Mouse (Mus musculus) ES-E14 (cell line): ENCODE measurements at regions not wholly inside any gene's neighbourhood (a gene's known extent, or its start where the extent isn't known, plus 50 kb on each side); places are given as distances from the start of the nearest gene placed in this dataset.
"Not testable (repeated sequence)": the region's sequence is repeated elsewhere in the genome, so short reads cannot be mapped to it uniquely, and the experiment has no call there.

Experiments used
- DNase-seq: peaks from one replicate; pipeline ENCODE4 v3.0.0-alpha.2; 2013; ENCODE audit warnings: low read depth, low spot score
- H3K27ac ChIP-seq: 2 replicates; pipeline ENCODE4 v1.5.1; 2012; ENCODE audit warnings: low read depth, mild to moderate bottlenecking, low read length, moderate library complexity, mixed read lengths; ENCODE audit not compliant: poor library complexity, insufficient read depth, severe bottlenecking
- H3K36me3 ChIP-seq: 2 replicates; pipeline ENCODE4 v1.6.1; 2012; ENCODE audit warnings: mild to moderate bottlenecking, low read length, moderate library complexity, mixed read lengths; ENCODE audit not compliant: control insufficient read depth, poor library complexity, insufficient read depth, severe bottlenecking
- H3K4me1 ChIP-seq, 2 experiments: fragments of 150-350 bp in 1 of 2; sonication (generic) in 1 of 2; 2 replicates each; pipeline ENCODE4 v1.6.1; 2012; ENCODE audit warnings: low read length in 2 of 2, mild to moderate bottlenecking in 1 of 2, mixed read lengths in 1 of 2; ENCODE audit not compliant: control insufficient read depth in 2 of 2, insufficient read depth in 2 of 2, poor library complexity in 1 of 2
- H3K4me3 ChIP-seq, 2 experiments: fragments of 150-350 bp in 1 of 2; sonication (generic) in 1 of 2; 2 replicates each; pipeline ENCODE4 v1.5.1; 2012; ENCODE audit warnings: low read length in 2 of 2, low read depth in 1 of 2, mild to moderate bottlenecking in 1 of 2, mixed read lengths in 1 of 2; ENCODE audit not compliant: insufficient read depth in 1 of 2, poor library complexity in 1 of 2, severe bottlenecking in 1 of 2
- H3K9ac ChIP-seq: 2 replicates; pipeline ENCODE4 v1.6.1; 2012; ENCODE audit warnings: low read depth, mild to moderate bottlenecking, low read length, mixed read lengths; ENCODE audit not compliant: poor library complexity, insufficient read depth, severe bottlenecking
- H3K9me3 ChIP-seq: fragments of 150-350 bp; sonication (generic); 2 replicates; pipeline ENCODE4 v1.6.1; 2012; ENCODE audit warnings: low read depth, mild to moderate bottlenecking, low read length; ENCODE audit not compliant: control insufficient read depth, insufficient read depth
- CHD2 ChIP-seq: IDR thresholded peaks from 2 replicates; pipeline ENCODE4 v1.6.1; 2014; ENCODE audit warnings: mild to moderate bottlenecking, low read depth, low read length, inconsistent platforms
- HCFC1 ChIP-seq: IDR thresholded peaks from 2 replicates; pipeline ENCODE4 v1.6.1; 2012; ENCODE audit warnings: low read length, inconsistent platforms, borderline replicate concordance; ENCODE audit not compliant: insufficient read depth
- MAFK ChIP-seq: IDR thresholded peaks from 2 replicates; pipeline ENCODE4 v1.6.1; 2014; ENCODE audit warnings: mild to moderate bottlenecking, low read depth, low read length, inconsistent platforms; ENCODE audit not compliant: insufficient read depth
- ZC3H11A ChIP-seq: IDR thresholded peaks from 2 replicates; pipeline ENCODE4 v1.6.1; 2012; ENCODE audit warnings: low read depth, mild to moderate bottlenecking, inconsistent platforms, low read length, borderline replicate concordance
- ZNF384 ChIP-seq: IDR thresholded peaks from 2 replicates; pipeline ENCODE4 v1.6.1; 2012; ENCODE audit warnings: low read depth, low read length, inconsistent platforms
- in situ Hi-C, 2 experiments: fragments of 600-800 bp; cut with MboI; formaldehyde crosslinking; loops; one replicate each; pipeline ENCODE4 v1.15.1; 2025; ENCODE audit warnings: low sequenced_read_pairs in 2 of 2, inconsistent platforms in 1 of 2; ENCODE audit not compliant: unreplicated experiment in 2 of 2

GRCm38 (mm10) chr10:66641966-66642365, 454.0 kb upstream of the Jmjd1c start:
- no peak overlapping the region for H3K4me3 ChIP-seq
- H3K27ac ChIP-seq: no peak overlapping the region
- no peak for DNase-seq
- no peaks in the 10 kb centered on the region for H3K36me3 ChIP-seq
- in situ Hi-C loops: no loop called here
- TF ChIP-seq ZC3H11A: no peak
- TF ChIP-seq MAFK: no peak
- no peak for TF ChIP-seq CHD2
- no peak for TF ChIP-seq HCFC1
- no peak for TF ChIP-seq ZNF384
- no peaks in the 10 kb centered on the region for H3K9me3 ChIP-seq
- no peaks in the 10 kb centered on the region for H3K4me1 ChIP-seq
- no peak overlapping the region for H3K9ac ChIP-seq

GRCm38 (mm10) chr10:66643160-66643559, 452.8 kb upstream of the Jmjd1c start:
- H3K27ac ChIP-seq: no peak overlapping the region
- TF ChIP-seq CHD2 (no peak), ZNF384 (no peak), HCFC1 (no peak), MAFK (no peak), ZC3H11A (no peak)
- H3K9me3 ChIP-seq: no peaks in the 10 kb centered on the region
- H3K36me3 ChIP-seq: no peaks in the 10 kb centered on the region
- in situ Hi-C loops: no loop called here
- H3K4me1 ChIP-seq: no peaks in the 10 kb centered on the region
- H3K4me3 ChIP-seq: no peak overlapping the region
- no peak overlapping the region for H3K9ac ChIP-seq
- no peak for DNase-seq

GRCm38 (mm10) chr10:66657520-66657919, 438.4 kb upstream of the Jmjd1c start:
- no peak overlapping the region for H3K4me3 ChIP-seq
- no peaks in the 10 kb centered on the region for H3K4me1 ChIP-seq
- no peaks in the 10 kb centered on the region; the same call in 1 of the 2 replicates for H3K9me3 ChIP-seq
- DNase-seq: no peak
- in situ Hi-C loops: no loop called here
- no peak overlapping the region for H3K9ac ChIP-seq
- TF ChIP-seq ZNF384 (no peak), HCFC1 (no peak), CHD2 (no peak)
- no peak overlapping the region for H3K27ac ChIP-seq
- H3K36me3 ChIP-seq: no peaks in the 10 kb centered on the region

- Histone ChIP-seq H3K4me1 (no peaks in the 10 kb centered on the region), H3K4me3 (no peak overlapping the region), H3K9ac (no peak overlapping the region), H3K9me3 (no peaks in the 10 kb centered on the region), H3K36me3 (no peaks in the 10 kb centered on the region), H3K27ac (no peak overlapping the region)
- DNase-seq: no peak
- TF ChIP-seq ZNF384 (no peak), HCFC1 (no peak), MAFK (no peak), ZC3H11A (no peak), CHD2 (no peak)
- in situ Hi-C loops: no loop called here
Measured at GRCm38 (mm10) chr10:66683160-66683559, 412.8 kb upstream of the Jmjd1c start.

- in situ Hi-C loops, H3K9ac ChIP-seq, H3K4me1 ChIP-seq, DNase-seq, H3K4me3 ChIP-seq, H3K9me3 ChIP-seq, H3K36me3 ChIP-seq, H3K27ac ChIP-seq: not testable (repeated sequence)
Measured at GRCm38 (mm10) chr10:66689196-66689595, 406.7 kb upstream of the Jmjd1c start.
